Mouse (Mus musculus): ENCODE data around the gene Gatb. TPM values are rescaled to one million over a fixed set of nuclear protein-coding genes. Genes with fewer than 3 reads are reported as not detected.
A peak's percentile ranks its signal among the peaks of the same experiment; 100 is the strongest.

The Gatb gene
- polyA plus RNA-seq, 1 experiment, result 14.9 TPM

DNA sequence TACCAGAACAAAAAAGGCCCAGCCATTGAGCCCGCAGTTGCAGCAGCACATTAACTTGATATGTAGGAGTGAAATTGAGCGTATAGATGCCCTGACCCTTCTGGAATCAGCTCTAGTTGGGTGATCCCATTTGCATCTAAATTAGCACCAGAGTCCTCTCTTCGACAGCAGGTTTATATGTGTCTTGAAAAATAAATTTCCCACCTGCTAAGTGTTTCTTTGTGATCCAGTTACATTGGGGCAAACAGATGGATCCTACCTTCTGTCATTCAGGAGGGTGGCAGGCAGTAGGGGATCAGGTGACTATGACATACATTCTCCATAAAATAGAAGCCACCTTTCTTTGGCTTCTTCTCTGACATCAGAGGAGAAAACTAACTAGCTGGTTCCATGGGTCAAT is 121.1 kb downstream of the Gatb start:
- 61% methylated on average over 3 of the region's 3 CpGs for WGBS
- no peak for TF ChIP-seq CTCF (IDR thresholded peaks at IDR 0.05; ENCODE audit: borderline replicate concordance, insufficient read depth, low read depth, low read length)
- TF ChIP-seq POLR2A (IDR thresholded peaks at IDR 0.05; ENCODE audit: borderline replicate concordance, insufficient read depth, low read length), result no peak
- H3K27ac ChIP-seq (ENCODE audit: insufficient read depth, low read length), result no peak overlapping the region
- no peaks in the 10 kb centered on the region; the same call in 1 of the 2 replicates for H3K4me1 ChIP-seq (ENCODE audit: control insufficient read depth, insufficient read depth, low read length)
- no peaks in the 10 kb centered on the region for H3K27me3 ChIP-seq (ENCODE audit: control insufficient read depth, insufficient read depth, low read length)
- no peak overlapping the region for H3K4me3 ChIP-seq (replicated peaks; ENCODE audit: insufficient read depth, low read depth, low read length)
- peak; percentile 19 to 55 for DNase-seq

- no peak overlapping the region for H3K4me3 ChIP-seq (replicated peaks; ENCODE audit: insufficient read depth, low read depth, low read length)
- no peak overlapping the region for H3K27ac ChIP-seq (ENCODE audit: insufficient read depth, low read length)
- no peaks in the 10 kb centered on the region; the same call in 1 of the 2 replicates for H3K4me1 ChIP-seq (ENCODE audit: control insufficient read depth, insufficient read depth, low read length)
- DNase-seq, result no peak
- no peaks in the 10 kb centered on the region for H3K27me3 ChIP-seq (ENCODE audit: control insufficient read depth, insufficient read depth, low read length)
- 86% methylated on average over 4 of the region's 4 CpGs for WGBS
- TF ChIP-seq CTCF (IDR thresholded peaks at IDR 0.05; ENCODE audit: borderline replicate concordance, insufficient read depth, low read depth, low read length) (no peak), POLR2A (IDR thresholded peaks at IDR 0.05; ENCODE audit: borderline replicate concordance, insufficient read depth, low read length) (no peak)
Observed at GRCm38 (mm10) chr3:85698496-85698895, 124.6 kb downstream of the Gatb start.

DNA sequence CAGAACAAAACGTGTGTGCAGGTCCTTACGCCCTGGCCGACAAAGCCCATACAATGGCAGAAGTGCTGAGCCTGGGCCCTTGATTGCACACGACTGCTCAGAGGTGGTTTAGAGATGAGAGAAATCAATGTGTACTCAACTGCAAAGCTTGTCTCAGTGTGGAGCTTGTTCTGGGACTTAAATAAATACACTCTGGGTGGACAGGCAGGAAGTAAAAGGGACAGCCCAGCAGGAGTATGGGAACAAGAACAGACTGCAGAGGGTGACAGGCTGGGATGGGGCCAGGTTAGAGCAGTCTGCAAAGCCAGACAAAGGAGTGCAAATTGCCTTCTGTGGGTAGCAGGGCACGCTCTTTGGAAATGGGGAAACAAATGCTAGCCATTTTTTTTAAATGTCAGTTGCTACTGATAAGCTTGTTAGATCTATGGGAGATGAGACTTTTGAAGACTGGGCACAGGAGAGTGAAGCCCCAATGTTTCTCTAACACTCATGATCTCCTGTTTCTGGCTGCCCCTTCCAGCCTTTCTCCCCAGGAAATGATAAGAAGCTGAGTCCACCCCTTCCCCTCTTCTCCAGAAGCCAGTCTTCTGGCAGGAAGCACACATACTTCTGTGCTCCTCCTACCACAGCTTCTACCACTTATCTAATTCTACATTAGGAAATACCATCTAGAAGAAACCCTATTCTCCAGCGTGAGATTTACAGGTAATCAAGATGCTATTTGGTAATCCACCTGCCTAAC is 129.4 kb downstream of the Gatb start:
- Histone ChIP-seq H3K4me3 (replicated peaks; ENCODE audit: insufficient read depth, low read depth, low read length) (no peak overlapping the region), H3K4me1 (ENCODE audit: control insufficient read depth, insufficient read depth, low read length) (no peaks in the 10 kb centered on the region), H3K27me3 (ENCODE audit: control insufficient read depth, insufficient read depth, low read length) (no peaks in the 10 kb centered on the region), H3K27ac (ENCODE audit: insufficient read depth, low read length) (no peak overlapping the region)
- TF ChIP-seq POLR2A (IDR thresholded peaks at IDR 0.05; ENCODE audit: borderline replicate concordance, insufficient read depth, low read length), result no peak
- TF ChIP-seq CTCF (IDR thresholded peaks at IDR 0.05; ENCODE audit: borderline replicate concordance, insufficient read depth, low read depth, low read length), result no peak
- WGBS, result 47% methylated on average over 6 of the region's 6 CpGs
- DNase-seq, result peak; percentile 44 to 55

Other genes starting within 250 kb of the Gatb start
- gene Fam160a1, start 243.2 kb downstream of the Gatb start, polyA plus RNA-seq (2012; rRNA removed), result 1.3 and 1.4 TPM in 2 replicates

All from cerebellum, adult 2 months (tissue).